Mouse (Mus musculus) hindbrain, embryonic 14.5 days (tissue): ENCODE data around the gene Dtnb. TPM values are rescaled to one million over a fixed set of nuclear protein-coding genes. Genes with fewer than 3 reads are reported as not detected.

ENCODE experiments used
- ATAC-seq: fragments of 200-750 bp; cut with Nextera tagmentation; 2 replicates; pipeline ENCODE4 v1.8.0; 2017; ENCODE audit warnings: moderate number of reproducible peaks, mild to moderate bottlenecking, moderate TSS enrichment, moderate library complexity; ENCODE audit not compliant: low FRiP score
- DNase-seq: peaks from one replicate; pipeline ENCODE4 v3.0.0-alpha.2; 2015; ENCODE audit warnings: low spot score
- H3K27ac ChIP-seq: fragments of 300-500 bp; sonication (generic); 2 replicates; pipeline ENCODE4 v1.5.1; 2014; ENCODE audit warnings: mild to moderate bottlenecking, moderate library complexity
- H3K27me3 ChIP-seq: fragments of 300-500 bp; sonication (generic); 2 replicates; pipeline ENCODE4 v1.6.1; 2014; ENCODE audit warnings: mild to moderate bottlenecking, low read length, mixed read lengths; ENCODE audit not compliant: control insufficient read depth, insufficient read depth
- H3K36me3 ChIP-seq: fragments of 300-500 bp; sonication (generic); replicated peaks from 2 replicates; pipeline ENCODE4 v1.6.1; 2014; ENCODE audit not compliant: control insufficient read depth, insufficient read depth
- H3K4me1 ChIP-seq: fragments of 300-500 bp; sonication (generic); replicated peaks from 2 replicates; pipeline ENCODE4 v1.6.1; 2014; ENCODE audit warnings: antibody characterized with exemption, low read length, mixed read lengths; ENCODE audit not compliant: control insufficient read depth, insufficient read depth
- H3K4me2 ChIP-seq: fragments of 300-500 bp; sonication (generic); replicated peaks from 2 replicates; pipeline ENCODE4 v1.6.1; 2014; ENCODE audit warnings: mild to moderate bottlenecking, moderate library complexity
- H3K4me3 ChIP-seq: fragments of 300-500 bp; sonication (generic); replicated peaks from 2 replicates; pipeline ENCODE4 v1.5.1; 2014; ENCODE audit warnings: mild to moderate bottlenecking, low read length
- H3K9ac ChIP-seq: fragments of 300-500 bp; sonication (generic); 2 replicates; pipeline ENCODE4 v1.6.1; 2014
- H3K9me3 ChIP-seq: fragments of 300-500 bp; sonication (generic); 2 replicates; pipeline ENCODE4 v1.6.1; 2016; ENCODE audit warnings: low read length; ENCODE audit not compliant: control insufficient read depth
- WGBS: fragments of 180-500 bp; shearing (Covaris S2); extraction: QIAGEN DNeasy Blood & Tissue Kit; methylation state at CpG from one replicate; pipeline ENCODE4 v1.1.7; 2014; 5-methylcytosine and 5-hydroxymethylcytosine counted together
- polyA plus RNA-seq: library from polyadenylated mRNA; unstranded; fragments of >200 nt; fragmentation: Nextera tagmentation; extraction: Ambion mirVana; gene quantifications from 2 replicates; pipeline ENCODE4 v1.2.1, GENCODE M21; 2014

Dtnb gene
- polyA plus RNA-seq, 1 experiment from 2014 or later: 58.4 TPM

GRCm38 (mm10) chr12:3791257-3791656, 219.1 kb downstream of the Dtnb start:
- ATAC-seq (no peak), DNase-seq (no peak)
- Histone ChIP-seq H3K9ac (peak overlapping the region; percentile 32; the same call in 1 of the 2 replicates), H3K9me3 (no peaks in the 10 kb centered on the region), H3K4me3 (peak overlapping the region; percentile 25), H3K27me3 (no peaks in the 10 kb centered on the region), H3K27ac (no peak overlapping the region), H3K36me3 (no peaks in the 10 kb centered on the region), H3K4me1 (peaks cover 10% of the 10 kb centered on the region), H3K4me2 (peak overlapping the region; percentile 61)
- 55% methylated on average over 7 of the region's 7 CpGs for WGBS

DNA sequence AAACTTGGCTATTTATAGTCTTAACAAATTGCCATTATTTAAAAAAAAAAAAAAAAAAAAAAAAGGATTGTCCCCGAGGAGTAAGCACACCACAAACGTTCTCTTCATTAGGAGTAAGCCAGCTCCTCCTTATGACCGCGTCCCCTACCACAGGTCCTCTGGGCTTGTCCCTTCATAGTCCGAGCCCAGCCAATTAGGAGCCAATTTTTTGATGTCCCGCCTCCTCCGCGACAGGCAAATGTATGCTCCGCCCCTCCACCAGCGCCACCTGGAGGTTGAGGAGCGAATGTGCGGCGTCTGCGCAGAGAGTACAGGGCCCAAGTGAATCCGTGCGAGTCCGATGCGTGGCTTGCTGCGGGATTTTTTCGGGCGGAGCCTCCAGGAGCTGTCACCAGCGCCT, 219.6 kb downstream of the Dtnb start:
- DNase-seq (peak; percentile 97), ATAC-seq (peak; percentile 88)
- peak overlapping the region; percentile 61 for H3K4me2 ChIP-seq
- H3K4me1 ChIP-seq: peaks cover 10% of the 10 kb centered on the region
- no peaks in the 10 kb centered on the region for H3K27me3 ChIP-seq
- WGBS: 1% methylated on average over 22 of the region's 22 CpGs
- peak overlapping the region; percentile 47; the same call in 1 of the 2 replicates for H3K27ac ChIP-seq
- H3K4me3 ChIP-seq: peak overlapping the region; percentile 25
- peak overlapping the region; percentile 51 for H3K9ac ChIP-seq
- H3K36me3 ChIP-seq: no peaks in the 10 kb centered on the region
- no peaks in the 10 kb centered on the region for H3K9me3 ChIP-seq

DNA sequence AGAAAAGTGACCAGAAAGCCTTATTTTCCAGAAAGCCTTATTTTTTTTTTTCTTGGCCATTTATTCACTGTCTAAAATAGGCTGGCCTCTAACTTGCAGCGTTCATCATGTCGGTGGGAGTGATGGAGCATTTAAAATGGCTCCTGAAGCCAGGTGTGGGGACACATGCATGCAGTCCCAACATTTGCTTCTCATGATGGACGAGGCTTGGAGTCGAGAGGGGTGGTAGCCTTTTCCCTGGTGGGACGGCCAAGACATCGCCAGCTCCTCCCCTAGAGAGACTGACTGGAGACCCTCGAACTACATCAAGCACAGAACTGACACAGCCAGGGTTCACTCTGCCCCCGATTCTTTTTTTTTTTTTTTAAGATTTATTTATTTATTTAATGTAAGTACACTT, 220.1 kb downstream of the Dtnb start:
- no peaks in the 10 kb centered on the region for H3K36me3 ChIP-seq
- H3K4me1 ChIP-seq: peaks cover 10% of the 10 kb centered on the region
- no peaks in the 10 kb centered on the region for H3K9me3 ChIP-seq
- peak overlapping the region; percentile 47; the same call in 1 of the 2 replicates for H3K27ac ChIP-seq
- H3K27me3 ChIP-seq: no peaks in the 10 kb centered on the region
- H3K9ac ChIP-seq: peak overlapping the region; percentile 51
- 22% methylated on average over 8 of the region's 8 CpGs for WGBS
- H3K4me2 ChIP-seq: peak overlapping the region; percentile 61
- ATAC-seq (no peak), DNase-seq (no peak)
- peak overlapping the region; percentile 25 for H3K4me3 ChIP-seq

DNA sequence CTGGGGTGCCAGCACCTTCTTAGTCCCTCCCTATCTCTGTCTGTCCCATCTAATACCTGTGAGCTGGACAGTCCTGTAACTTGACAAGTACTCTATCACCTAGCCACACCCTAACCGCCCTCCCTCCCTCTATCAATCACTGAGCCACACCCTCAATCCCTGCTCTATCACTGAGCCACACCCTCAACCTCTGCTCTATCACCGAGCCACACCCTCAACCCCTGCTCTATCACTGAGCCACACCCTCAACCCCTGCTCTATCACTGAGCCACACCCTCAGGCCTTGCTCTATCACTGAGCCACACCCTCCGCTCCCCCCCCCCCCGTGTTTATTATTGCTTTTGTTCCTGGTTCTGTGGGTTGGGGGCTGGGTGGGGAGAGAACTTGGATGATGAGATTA, 223.4 kb downstream of the Dtnb start:
- DNase-seq: no peak
- Histone ChIP-seq H3K36me3 (no peaks in the 10 kb centered on the region), H3K4me2 (no peak overlapping the region), H3K4me1 (peaks cover 4% of the 10 kb centered on the region; the same call in 1 of the 2 replicates), H3K4me3 (no peak overlapping the region), H3K27me3 (no peaks in the 10 kb centered on the region), H3K9ac (no peak overlapping the region), H3K9me3 (no peaks in the 10 kb centered on the region), H3K27ac (no peak overlapping the region)
- 37% methylated on average over 3 of the region's 4 CpGs for WGBS
- ATAC-seq: no peak

- Histone ChIP-seq H3K9ac (no peak overlapping the region), H3K4me2 (no peak overlapping the region), H3K4me3 (no peak overlapping the region), H3K4me1 (no peaks in the 10 kb centered on the region), H3K27me3 (no peaks in the 10 kb centered on the region), H3K36me3 (no peaks in the 10 kb centered on the region), H3K27ac (no peak overlapping the region), H3K9me3 (no peaks in the 10 kb centered on the region)
- WGBS: 83% methylated on average over 1 of the region's 1 CpGs
- no peak for DNase-seq
- ATAC-seq: no peak
Observed at GRCm38 (mm10) chr12:3799551-3799950, 227.4 kb downstream of the Dtnb start.

DNA sequence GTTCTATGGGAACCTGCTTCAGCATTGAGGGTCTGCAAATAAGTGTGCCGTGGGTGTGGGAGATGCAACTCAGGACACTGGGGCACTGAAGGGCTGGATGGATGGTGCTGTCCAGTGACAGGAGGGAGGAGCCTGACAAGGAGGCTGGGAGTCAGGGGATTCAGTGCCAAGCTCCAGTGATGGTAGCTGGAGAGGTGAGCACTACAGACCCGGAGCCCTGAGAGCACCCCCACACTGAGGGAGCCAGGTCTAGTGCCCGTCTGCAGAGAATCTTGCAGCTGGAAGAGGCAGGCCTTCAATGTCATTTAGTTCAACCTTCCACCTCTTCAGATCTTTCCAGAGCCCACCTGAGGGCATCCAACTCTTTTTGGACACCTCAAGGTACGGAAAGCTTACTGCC, 233.7 kb downstream of the Dtnb start, which contains the start of gene Dnmt3a:
Dnmt3a (plus strand) TSS at position 156 of the 400 bp plus-strand sequence.
- 26% methylated on average over 4 of the region's 4 CpGs for WGBS
- no peaks in the 10 kb centered on the region for H3K9me3 ChIP-seq
- H3K4me3 ChIP-seq: peak within 1 kb of the TSS; percentile 84
- H3K36me3 ChIP-seq: no peaks in the 10 kb centered on the region
- H3K9ac ChIP-seq: peak within 1 kb of the TSS; percentile 88
- H3K4me1 ChIP-seq: peaks cover 32% of the 10 kb centered on the region; the same call in 1 of the 2 replicates
- H3K27me3 ChIP-seq: no peaks in the 10 kb centered on the region
- no peak for DNase-seq
- peak within 1 kb of the TSS; percentile 69 for H3K4me2 ChIP-seq
- H3K27ac ChIP-seq: peak within 1 kb of the TSS; percentile 92
- peak; percentile 9; the same call in 1 of the 2 replicates for ATAC-seq

DNA sequence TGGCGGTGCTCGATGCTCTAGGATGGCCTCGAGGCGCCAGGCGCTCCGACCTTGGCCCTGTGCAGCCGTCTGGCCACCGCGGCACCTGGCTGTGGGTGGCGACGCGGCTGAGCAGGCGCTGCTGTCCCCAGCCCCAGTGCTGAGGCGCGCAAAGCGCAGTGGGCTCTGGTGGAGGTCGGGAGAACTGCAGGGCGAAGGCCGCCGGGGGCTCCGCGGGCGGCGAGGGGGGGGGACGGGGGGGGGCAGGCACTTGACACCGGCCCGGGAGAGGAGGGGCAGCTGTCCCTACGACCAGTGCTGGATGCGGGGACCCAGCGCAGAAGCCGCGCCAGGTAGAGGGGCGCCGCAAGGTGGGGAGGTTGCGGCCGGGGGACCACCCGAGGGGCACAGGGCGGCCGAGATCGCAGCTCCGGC, 234.1 kb downstream of the Dtnb start:
- no peaks in the 10 kb centered on the region for H3K9me3 ChIP-seq
- peak overlapping the region; percentile 88 for H3K9ac ChIP-seq
- no peaks in the 10 kb centered on the region for H3K27me3 ChIP-seq
- peaks cover 36% of the 10 kb centered on the region; the same call in 1 of the 2 replicates for H3K4me1 ChIP-seq
- DNase-seq (peak; percentile 78), ATAC-seq (peak; percentile 77)
- no peaks in the 10 kb centered on the region for H3K36me3 ChIP-seq
- H3K4me3 ChIP-seq: peak overlapping the region; percentile 84
- peak overlapping the region; percentile 92 for H3K27ac ChIP-seq
- peak overlapping the region; percentile 69 for H3K4me2 ChIP-seq
- WGBS: under 1% methylated on average over 31 of the region's 41 CpGs

- Histone ChIP-seq H3K4me3 (peak overlapping the region; percentile 84), H3K27ac (peak overlapping the region; percentile 92), H3K9ac (peak overlapping the region; percentile 88), H3K27me3 (no peaks in the 10 kb centered on the region), H3K36me3 (no peaks in the 10 kb centered on the region), H3K9me3 (no peaks in the 10 kb centered on the region), H3K4me1 (peaks cover 40% of the 10 kb centered on the region; the same call in 1 of the 2 replicates), H3K4me2 (peak overlapping the region; percentile 69)
- DNase-seq (peak; percentile 69), ATAC-seq (peak; percentile 35)
- 1% methylated on average over 47 of the region's 141 CpGs for WGBS
Observed at GRCm38 (mm10) chr12:3806703-3807547, 234.7 kb downstream of the Dtnb start.

DNA sequence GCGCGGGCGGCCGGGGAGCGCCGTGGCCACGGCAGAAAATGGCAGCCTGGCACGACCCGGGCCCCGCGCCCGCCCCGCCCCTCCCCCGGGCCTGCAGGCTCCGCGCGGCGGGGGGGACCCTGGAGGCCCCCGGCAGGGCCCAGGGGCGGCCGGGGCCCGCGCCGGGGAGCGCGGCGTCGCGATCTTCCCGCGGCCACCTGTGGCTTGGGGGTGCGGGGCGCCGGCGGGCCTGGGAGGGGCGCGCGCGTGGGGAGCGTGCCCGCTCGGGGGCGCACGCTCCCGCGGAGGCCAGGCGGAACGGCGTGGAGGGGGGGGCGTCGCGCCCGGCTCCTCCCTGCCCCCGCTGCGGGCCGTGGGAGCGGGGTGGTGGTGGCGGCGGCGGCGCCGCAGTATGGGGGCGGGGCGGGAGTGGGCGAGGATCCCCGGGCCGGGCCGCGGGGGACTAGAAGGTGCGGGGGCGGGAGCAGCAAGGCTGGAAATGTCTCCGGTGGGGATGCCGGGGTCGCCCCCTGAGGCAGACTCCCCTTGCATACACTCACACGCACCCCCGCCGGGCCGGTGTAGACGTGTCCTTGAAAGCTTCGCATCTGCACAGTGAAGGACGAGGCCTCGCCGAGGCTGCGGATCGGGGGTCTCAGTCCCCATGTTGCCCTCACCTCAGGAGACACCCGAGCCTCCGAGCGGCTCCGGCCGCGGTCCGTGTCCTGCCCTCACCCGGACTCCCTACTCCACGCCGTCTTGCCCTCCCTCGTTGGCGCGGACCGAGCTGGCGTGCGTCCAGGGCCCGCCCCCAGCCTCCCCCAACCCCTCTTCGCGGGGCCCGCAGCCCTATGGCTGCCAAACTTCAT, 235.6 kb downstream of the Dtnb start:
- peak overlapping the region; percentile 92 for H3K27ac ChIP-seq
- peak overlapping the region; percentile 88 for H3K9ac ChIP-seq
- H3K27me3 ChIP-seq: no peaks in the 10 kb centered on the region
- peaks cover 40% of the 10 kb centered on the region; the same call in 1 of the 2 replicates for H3K4me1 ChIP-seq
- peak overlapping the region; percentile 84 for H3K4me3 ChIP-seq
- WGBS: 1% methylated on average over 36 of the region's 105 CpGs
- DNase-seq (peak; percentile 65), ATAC-seq (peak; percentile 42)
- no peaks in the 10 kb centered on the region for H3K36me3 ChIP-seq
- peak overlapping the region; percentile 69 for H3K4me2 ChIP-seq
- no peaks in the 10 kb centered on the region for H3K9me3 ChIP-seq
